Mouse (Mus musculus) cortical plate, adult 2 months (tissue): ENCODE measurements around the gene Zranb1.

Experiments
- CTCF ChIP-seq: fragments of 200-500 bp; IDR thresholded peaks from 2 replicates; pipeline ENCODE4 v1.5.1; 2011; ENCODE audit warnings: mild to moderate bottlenecking, control low read depth, low read length; ENCODE audit not compliant: insufficient read depth; ENCODE audit errors: extremely low read depth
- POLR2A ChIP-seq: fragments of 200-500 bp; IDR thresholded peaks from 2 replicates; pipeline ENCODE4 v1.6.1; 2011; ENCODE audit warnings: mild to moderate bottlenecking, low read length, control low read depth; ENCODE audit not compliant: insufficient read depth; ENCODE audit errors: extremely low read depth

- TF ChIP-seq CTCF (no peak), POLR2A (no peak)
These were observed 48.6 kb upstream of the Zranb1 start for GRCm38 (mm10) chr7:132882343-132882742.
